Mouse (Mus musculus) left cerebral cortex, adult 2 months (tissue): ENCODE measurements at regions not wholly inside any gene's neighbourhood (a gene's known extent, or its start where the extent isn't known, plus 50 kb on each side); places are given as distances from the start of the nearest gene placed in this dataset.

Experiments
- DNase-seq, 2 experiments: peaks; one replicate each; pipeline ENCODE4 v3.0.0; 2021 to 2022; ENCODE audit warnings: low spot score in 2 of 2, mixed read lengths in 1 of 2; ENCODE audit errors: extremely low spot score in 1 of 2
- H3K27ac ChIP-seq: fragments of 200-600 bp; 2 replicates; pipeline ENCODE4 v1.8.1; 2022
- H3K4me3 ChIP-seq: fragments of 200-600 bp; 2 replicates; pipeline ENCODE4 v1.8.1; 2022
- CTCF ChIP-seq: fragments of 200-600 bp; IDR thresholded peaks from 2 replicates; pipeline ENCODE4 v1.8.1; 2022; ENCODE audit warnings: antibody characterized with exemption, mild to moderate bottlenecking, moderate library complexity
- intact Hi-C: fragments of 180-260 bp; cut with DNase I; formaldehyde crosslinking; loops from one replicate; pipeline ENCODE4 v1.15.1; 2025

DNA sequence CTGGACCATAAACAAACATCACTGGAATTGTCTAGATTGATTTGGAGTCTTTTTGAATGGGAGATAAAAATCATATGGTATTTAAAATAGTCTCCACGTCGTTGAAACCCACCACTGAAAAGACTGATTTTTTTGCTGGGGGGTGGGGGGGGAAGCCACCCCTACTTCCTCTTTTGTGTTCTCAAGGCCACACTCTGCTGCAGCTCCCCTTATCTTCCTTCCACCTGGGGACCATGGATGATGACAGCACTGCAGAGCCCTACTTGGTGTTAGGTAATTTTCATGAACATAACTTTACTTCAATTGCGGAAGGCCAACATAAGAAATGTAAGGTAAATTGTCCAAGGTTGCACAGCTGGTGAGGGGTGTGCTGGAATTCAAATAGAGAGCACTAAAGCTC, 232.4 kb upstream of the Vrk2 start:
- intact Hi-C loops = no loop called here

DNA sequence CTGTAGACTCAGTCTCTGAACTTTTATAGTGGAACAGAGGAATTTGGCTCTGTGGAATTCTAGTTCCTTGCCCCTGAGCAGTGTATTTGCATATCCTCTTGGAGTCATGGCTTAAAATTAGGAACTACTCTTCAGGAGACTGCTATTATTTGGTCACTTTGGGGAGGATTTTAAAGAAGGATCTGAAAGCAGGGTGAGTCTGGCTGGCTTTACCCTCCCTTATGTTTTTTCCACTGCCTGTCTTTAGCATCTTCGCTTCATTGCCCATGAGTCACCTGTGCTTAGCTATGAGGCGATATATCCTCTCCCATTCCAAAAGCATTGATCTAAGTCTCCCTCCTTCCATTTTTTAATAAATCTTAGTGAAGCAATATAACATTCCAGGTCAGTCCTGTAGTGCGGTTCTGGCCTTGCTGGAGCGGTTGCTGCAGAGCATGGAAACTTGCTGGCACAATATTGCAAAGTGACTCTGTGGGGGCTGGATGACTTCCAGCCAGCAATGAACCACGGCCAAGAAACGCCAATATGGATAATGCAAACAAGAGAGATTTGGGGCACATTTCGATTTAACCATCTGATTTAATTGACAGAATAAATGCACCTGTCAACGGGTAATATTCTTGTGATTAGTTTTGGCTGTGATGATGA, 230.4 kb upstream of the Vrk2 start:
- no peak for TF ChIP-seq CTCF
- Histone ChIP-seq H3K27ac (no peak overlapping the region), H3K4me3 (no peak overlapping the region)
- no peak for DNase-seq
- intact Hi-C loops = no loop called here

More for the DNA sequence above, 232.4 kb upstream of the Vrk2 start:
- TF ChIP-seq CTCF = no peak
- H3K27ac ChIP-seq = no peak overlapping the region
- H3K4me3 ChIP-seq = no peak overlapping the region
- no peak for DNase-seq

DNA sequence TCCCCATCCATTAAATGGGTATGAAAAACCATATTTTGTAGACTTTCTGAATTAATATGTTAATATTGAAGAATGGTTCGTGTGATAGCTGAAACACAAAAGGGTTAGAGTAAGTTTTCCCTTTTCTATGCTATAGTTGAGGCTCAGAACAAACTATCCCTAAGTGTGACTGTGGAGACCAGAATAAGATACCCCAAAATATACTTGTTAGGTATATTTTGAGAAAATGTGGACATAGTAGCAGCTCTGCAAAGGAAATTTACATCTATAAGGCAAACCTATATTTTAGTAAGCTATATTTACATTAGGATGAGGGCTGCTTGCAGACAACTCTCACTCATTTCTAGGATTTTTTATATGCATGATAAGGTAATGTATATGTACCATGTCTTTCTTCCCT, 227.3 kb upstream of the Vrk2 start:
- no peak overlapping the region for H3K4me3 ChIP-seq
- no peak for TF ChIP-seq CTCF
- intact Hi-C loops = no loop called here
- no peak for DNase-seq
- H3K27ac ChIP-seq = no peak overlapping the region

DNA sequence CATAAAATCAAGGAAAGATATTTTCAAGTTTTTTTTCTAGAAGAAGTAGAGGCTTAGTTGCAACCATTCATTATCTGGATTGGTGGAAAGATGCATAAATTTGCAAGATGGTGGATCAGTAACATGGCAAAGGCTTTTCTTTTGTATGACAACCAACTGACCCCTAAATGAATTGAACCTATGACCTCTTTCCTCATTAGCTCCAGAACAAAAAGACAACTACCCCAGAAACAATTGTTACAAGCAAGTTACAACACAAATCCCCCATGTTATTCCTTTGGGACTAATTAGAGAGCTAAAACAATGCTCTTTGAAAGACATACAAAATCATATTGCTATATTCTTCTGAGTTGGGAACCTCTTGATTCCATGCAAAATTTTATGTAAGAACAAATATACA, 223.5 kb upstream of the Vrk2 start:
- Histone ChIP-seq H3K27ac (no peak overlapping the region), H3K4me3 (no peak overlapping the region)
- intact Hi-C loops = no loop called here
- TF ChIP-seq CTCF = no peak
- DNase-seq = no peak

DNA sequence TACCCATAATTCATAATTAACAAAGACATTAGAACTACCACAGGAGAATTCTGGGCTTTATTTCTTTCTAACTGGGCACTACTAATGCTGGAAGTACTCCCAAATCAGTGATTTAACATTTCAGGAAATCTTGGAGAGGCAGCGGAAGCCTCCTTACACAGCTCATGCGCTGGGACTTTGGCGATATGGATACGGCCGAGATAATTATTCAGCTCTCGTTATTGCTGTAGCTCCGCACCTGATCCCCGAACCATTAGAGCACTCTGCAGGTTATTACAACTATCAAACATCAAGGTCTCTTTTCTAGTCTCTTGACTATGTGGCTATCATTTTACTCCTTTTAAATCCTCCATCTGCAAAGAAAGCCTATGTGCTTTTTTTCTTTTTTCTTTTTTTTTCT, 221.3 kb upstream of the Vrk2 start:
- DNase-seq = no peak
- intact Hi-C loops = no loop called here
- no peak overlapping the region for H3K27ac ChIP-seq
- H3K4me3 ChIP-seq = peak overlapping the region; percentile 29; the same call in 1 of the 2 replicates
- TF ChIP-seq CTCF = no peak

DNA sequence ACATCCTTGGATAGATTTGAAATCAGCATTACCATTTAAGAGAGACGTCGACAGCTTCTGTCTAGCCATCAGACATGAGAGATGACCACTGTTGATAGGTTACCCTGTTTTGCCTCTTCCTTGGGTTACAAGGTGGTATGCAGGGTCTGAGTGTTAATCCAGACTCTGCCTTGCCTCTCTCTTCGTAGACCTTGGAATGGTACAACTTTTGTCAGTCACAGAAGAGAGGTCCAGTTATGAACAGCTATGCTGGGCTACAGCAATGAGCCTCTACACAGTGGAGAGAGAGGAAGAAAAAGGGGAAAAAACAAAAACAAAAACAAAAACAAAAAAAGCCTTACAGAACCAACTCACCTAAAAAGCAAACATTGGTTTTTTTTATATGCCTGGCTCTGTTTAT, 220.8 kb upstream of the Vrk2 start:
- intact Hi-C loops = no loop called here
- no peak for DNase-seq
- no peak overlapping the region for H3K27ac ChIP-seq
- no peak for TF ChIP-seq CTCF
- H3K4me3 ChIP-seq = no peak overlapping the region

DNA sequence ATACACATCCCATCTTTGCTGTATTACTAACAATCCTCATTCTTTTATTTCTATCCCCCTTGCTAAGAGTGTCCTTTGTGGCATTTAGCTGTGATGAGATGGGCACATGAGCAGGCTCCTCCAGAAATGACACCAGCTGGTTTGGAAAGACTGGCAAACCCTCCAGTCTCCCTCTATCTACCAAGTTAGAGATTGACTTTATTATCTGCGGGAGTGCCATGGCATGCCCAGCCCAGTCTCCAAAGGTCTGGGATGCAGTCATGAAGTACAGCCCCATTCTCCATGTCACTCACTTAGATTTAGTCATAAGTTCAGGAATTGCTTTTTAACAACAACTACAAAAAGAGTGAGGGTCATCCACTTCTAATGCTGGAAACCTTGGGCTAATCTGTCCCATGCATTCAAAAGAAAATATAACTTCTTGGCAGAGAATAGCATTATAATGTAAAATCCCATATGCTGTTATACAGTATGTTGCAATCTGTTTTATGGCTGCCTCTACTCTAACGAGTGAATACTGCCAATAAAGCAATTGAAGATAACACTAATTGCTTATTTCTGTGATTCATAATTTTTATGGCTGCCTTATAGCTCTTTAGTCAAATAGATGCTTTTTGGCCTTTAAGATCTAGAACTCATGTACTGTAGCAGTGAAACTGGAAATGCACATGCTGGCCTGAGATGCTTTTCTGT, 208.6 kb upstream of the Vrk2 start:
- Histone ChIP-seq H3K27ac (no peak overlapping the region), H3K4me3 (no peak overlapping the region)
- intact Hi-C loops = loop anchor here (2.0 kb wide), 1 partner anchor 154 kb away; no protein-coding TSS in a partner anchor
- no peak for TF ChIP-seq CTCF
- no peak for DNase-seq

DNA sequence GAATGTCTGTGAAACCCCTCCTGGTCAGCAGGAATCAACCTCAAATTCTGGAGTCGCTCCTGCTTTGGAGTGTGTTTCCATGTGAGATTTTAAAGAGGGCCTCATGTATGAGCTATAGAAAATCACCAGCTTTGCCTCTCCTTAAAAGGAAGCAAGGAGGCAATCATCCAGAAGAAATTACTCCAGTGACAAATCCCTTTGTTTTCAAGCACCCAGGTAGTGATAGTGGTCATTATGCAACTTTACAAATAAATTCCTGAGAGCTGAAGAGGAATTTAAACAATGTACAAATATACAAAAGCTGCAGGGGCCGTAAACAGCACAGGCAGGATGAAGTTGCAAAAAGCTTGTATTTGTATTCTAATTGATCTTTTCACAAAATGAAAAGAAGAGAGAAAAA, 206.5 kb upstream of the Vrk2 start:
- DNase-seq = no peak
- intact Hi-C loops = no loop called here
- no peak for TF ChIP-seq CTCF
- H3K4me3 ChIP-seq = no peak overlapping the region
- H3K27ac ChIP-seq = no peak overlapping the region

DNA sequence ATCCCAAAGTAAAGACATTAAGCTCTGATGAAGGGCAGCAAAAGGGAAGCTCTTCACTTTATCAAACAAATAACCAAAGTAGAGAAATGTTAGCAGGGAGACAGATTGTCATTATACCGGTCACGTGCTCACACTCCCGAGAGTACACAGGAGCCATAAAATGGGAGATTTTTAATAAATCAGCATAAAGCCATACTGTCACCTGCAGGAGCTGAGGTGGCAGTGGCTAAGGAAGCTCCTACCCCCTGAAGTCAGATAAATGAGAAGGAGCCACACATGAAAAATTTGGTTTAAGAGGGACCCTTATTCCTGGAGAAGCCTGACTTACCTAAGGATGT, 200.8 kb upstream of the Vrk2 start:
- TF ChIP-seq CTCF = no peak
- no peak overlapping the region for H3K4me3 ChIP-seq
- intact Hi-C loops = no loop called here
- no peak overlapping the region for H3K27ac ChIP-seq
- DNase-seq = no peak

DNA sequence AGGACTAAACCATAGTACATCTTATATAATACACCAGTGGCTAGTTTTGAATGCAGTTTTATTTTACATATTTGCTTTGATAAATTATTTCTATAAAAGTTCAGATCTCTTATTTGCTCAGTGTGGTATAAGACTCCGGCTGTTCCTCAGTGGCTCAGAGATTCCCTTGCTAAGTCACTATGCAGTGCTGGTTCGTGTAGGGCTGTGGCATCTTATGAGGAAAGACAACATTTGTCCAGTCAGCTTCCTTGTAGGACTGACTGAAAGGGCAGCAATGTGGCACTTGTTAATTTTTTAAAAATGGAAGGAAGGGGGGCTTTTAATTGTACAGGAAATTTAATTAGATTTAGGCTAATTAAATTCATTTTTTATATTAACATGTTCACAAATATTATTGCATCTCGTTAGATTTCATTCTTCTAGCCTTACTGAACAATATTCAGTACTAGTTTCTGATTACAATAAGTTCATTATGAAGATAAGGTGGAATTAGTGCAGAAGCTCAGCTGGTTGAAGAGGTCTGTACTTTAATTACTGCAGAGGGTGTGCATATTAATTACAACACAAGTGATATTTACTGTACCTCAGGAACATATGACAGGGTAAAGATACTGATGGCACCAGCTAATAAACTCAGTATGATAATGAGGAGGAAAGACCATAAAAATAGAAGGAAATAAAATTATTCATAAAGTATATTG, 200.3 kb upstream of the Vrk2 start:
- DNase-seq = no peak
- Histone ChIP-seq H3K4me3 (no peak overlapping the region), H3K27ac (no peak overlapping the region)
- intact Hi-C loops = no loop called here
- no peak for TF ChIP-seq CTCF

DNA sequence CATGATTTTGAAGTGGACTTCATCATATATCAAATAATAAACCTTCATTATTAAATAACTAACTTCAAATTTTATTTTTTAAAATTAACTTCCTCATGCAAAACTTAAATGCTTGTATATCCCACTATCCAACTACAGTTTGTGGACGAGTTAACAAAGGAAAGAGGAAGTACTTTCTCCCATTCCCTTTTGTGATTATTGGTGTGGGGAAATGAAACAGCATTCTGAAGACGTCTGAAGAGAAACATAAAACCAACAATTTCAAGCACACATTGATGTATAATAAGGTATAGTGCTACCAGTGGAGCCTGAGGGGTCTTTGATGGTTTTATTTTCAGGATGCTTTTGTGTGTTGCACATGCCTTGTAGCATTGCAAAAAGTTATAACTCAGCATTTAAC, 195.5 kb upstream of the Vrk2 start:
- intact Hi-C loops = loop anchor here (10.0 kb wide), 3 partner anchors 294 to 714 kb away; no protein-coding TSS in a partner anchor

DNA sequence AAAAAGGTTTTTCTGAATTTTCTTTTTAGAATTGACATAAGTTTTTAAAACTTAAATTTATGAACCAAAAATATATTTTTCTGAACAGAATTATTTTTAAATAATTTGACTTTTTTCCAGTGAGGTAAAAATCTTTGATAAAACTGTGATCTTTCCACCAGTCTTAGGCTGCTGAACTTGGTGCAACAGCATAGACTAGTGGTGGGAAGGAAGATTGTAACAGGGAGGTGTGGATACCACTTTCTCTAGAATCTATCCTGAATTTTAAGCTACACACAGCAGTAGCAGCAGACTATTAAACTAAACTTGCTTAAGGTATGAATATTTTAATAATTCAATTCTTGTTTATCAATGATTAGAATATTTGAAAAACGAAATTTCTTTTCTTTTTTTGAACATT, 191.4 kb upstream of the Vrk2 start:
- intact Hi-C loops = loop anchor here (10.0 kb wide), 3 partner anchors 290 to 710 kb away; no protein-coding TSS in a partner anchor
- TF ChIP-seq CTCF = peak; percentile 82
- Histone ChIP-seq H3K27ac (no peak overlapping the region), H3K4me3 (no peak overlapping the region)
- no peak for DNase-seq

More for the DNA sequence above, 195.5 kb upstream of the Vrk2 start:
- no peak for TF ChIP-seq CTCF
- Histone ChIP-seq H3K27ac (no peak overlapping the region), H3K4me3 (no peak overlapping the region)
- DNase-seq = no peak
